Mouse (Mus musculus) ZHBTc4 (cell line): ENCODE data around the gene Zfp599.
A peak's percentile ranks its signal among the peaks of the same experiment; 100 is the strongest.
"Not testable (repeated sequence)": the region's sequence is repeated elsewhere in the genome, so short reads cannot be mapped to it uniquely, and the experiment has no call there.

Experiments used
- DNase-seq: peaks from one replicate; pipeline ENCODE4 v3.0.0-alpha.2; 2011; ENCODE audit warnings: low read depth, low spot score

Zfp599 gene

DNA sequence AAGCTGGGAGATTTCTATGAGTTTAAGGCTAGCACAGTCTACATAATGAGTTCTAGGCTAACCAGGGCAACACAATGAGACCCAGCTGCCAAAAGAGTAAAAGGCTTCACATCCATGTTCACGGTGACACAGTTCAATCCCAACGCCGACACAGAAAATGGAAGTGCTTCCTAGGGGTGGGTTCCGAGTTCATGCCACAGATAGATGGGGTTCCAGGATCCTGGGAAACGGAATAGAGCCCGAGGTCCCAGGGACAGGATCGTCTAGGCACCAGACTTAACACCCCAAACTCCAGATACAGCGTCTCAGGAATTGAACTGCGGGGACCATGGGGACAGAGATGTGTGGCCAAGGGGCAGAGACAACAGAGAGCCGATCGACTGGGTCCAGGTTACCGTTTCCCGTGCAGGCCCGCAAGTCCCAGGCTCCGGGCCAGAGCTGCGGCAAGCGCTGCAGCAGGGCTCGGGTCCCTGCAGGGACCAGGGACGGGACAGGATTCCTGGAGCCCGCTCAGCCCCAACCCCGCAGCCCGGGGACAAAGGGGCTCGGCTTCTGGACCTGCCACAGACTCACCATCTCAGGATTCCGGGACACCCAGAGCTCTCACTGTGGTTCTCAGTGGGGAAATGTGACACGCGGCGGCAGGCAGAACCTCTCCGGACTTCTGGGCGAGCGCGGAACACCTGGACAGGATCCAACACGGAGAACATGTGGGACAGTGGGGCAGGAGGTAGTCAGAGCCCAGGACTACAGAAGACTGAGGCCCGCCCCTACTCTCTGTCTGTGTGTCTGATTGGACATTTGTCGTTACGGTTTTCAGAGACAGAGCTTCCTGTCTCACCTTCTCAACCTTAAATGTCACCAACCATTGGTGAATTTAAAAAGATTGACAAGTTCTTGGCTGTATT, at the start of gene Zfp599:
Gene Zfp599 (minus strand): TSS at position 712 of the 908 bp plus-strand sequence.
- DNase-seq = peak; percentile 95

DNA sequence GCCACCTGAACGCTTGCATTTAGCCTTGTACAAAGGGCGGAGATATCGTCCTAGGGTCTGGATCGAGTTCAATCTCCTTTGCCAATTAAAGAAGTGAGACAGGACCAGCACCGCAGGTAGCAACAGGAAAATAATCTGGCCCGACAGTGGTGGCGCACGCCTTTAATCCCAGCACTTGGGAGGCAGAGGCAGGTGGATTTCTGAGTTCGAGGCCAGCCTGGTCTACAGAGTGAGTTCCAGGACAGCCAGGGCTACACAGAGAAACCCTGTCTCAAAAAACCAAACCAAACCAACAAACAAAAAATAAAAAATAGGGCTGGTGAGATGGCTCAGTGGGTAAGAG, 48.2 kb upstream of the Zfp599 start:
- DNase-seq = not testable (repeated sequence)

DNA sequence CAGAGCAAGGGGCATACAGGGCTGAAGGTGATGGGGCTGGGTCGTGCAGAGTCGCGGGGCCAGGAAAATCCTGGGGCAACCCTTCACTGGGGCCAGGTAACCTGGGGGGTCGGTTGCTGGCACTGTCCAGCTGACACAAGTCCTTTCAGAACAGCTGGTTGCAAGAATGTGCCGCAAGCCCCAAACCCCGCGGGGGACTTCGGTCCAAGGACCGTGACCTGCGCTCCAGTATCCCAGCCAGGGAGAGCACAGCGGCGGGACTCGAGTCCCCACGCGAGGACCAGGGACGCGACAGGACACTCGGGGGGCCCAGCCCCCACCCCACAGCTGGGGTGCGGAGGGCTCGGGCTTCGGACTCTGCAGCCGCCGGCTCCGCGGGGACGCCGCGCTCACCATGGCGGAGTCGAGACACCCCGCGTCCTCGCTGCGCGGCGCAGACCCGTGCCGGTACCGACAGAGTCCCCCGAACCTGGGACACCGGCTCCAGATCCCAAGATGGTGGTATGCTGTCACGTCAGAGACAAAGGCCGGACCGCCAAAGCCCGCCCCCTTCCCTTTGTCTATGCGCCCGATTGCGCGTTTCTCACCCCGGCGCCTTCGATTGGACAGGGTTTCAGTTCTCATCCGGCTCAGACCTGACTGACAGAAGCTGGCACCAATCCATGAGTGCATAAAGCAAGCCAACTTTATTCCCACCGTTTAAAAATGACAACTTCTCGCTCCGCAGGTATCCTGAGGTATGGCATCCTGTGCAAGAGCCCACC, 47.6 kb upstream of the Zfp599 start, which contains the start of gene Zfp810:
Gene Zfp810 (minus strand): TSS at position 493 of the 764 bp plus-strand sequence.
- DNase-seq = peak; percentile 99

DNA sequence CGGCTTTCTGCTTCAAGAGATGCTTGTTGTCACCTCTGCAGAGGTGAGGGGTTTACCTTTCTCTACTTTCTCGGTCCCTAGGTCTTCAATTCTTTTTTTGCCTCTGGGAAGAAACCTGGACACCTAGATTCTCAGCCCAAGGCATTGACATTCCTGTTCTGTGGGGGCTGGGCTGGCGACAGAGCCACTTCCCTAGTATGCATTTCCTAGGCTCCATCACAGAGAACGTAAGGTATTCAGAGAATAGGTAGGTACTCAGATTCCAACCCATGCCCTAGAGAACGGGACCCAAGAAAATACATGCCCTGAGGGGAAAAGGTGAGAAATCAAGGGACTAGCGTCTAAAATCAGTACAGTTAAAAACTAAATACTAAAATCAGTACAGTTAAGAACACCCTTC, 47.0 kb upstream of the Zfp599 start:
- peak; percentile 38 for DNase-seq

DNA sequence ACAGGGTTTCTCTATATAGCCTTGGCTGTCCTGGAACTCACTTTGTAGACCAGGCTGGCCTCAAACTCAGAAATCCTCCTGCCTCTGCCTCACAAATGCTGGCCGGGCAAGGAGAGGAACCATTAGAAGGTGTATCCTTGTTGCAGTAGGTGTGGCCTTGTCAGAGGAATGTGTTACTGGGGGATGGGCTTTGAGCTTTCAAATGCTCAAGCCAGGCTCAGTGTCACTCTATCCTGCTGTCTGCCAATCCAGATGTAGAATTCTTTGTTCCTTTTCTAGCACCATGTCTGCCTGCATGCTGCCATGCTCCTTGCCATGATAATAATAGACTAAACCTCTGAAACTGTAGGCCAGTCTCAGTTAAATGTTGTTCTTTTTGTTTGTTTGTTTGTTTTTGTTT, 42.5 kb upstream of the Zfp599 start:
- DNase-seq = peak; percentile 70

DNA sequence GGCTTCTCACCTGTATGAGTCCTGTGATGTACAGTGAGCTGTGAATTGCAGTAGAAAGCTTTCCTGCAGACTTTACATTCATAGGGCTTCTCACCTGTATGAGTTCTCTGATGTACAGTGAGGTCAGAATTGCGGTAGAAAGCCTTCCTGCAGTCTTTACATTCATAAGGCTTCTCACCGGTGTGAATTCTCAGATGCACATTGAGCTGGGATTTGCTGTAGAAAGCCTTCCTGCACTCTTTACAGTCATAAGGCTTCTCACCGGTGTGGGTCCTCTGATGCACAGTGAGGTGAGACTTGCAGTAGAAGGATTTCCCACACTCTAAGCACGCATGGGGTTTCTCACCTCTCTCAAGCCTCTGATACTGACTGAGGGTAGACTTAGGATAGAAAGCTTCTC, 19.0 kb upstream of the Zfp599 start:
- DNase-seq = no peak

DNA sequence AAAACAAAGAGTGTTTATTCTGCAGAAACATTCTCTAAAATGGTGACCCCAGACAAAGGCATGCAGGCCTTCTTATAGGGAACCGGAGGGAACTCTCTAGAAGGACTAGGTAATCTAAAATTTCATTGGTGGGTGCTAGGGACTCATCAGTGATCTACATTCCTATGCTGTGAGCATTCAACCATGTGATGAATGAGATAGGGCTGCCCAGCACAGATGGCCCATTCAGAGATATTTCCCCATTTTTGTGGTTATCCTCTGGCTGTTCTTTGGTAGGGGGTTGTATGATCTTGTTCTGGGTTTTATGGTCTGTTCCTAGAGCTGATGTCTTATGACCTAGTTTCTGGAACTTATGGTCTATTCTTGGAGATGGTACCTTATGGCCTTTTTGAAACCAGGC, 9.2 kb upstream of the Zfp599 start:
- no peak for DNase-seq

DNA sequence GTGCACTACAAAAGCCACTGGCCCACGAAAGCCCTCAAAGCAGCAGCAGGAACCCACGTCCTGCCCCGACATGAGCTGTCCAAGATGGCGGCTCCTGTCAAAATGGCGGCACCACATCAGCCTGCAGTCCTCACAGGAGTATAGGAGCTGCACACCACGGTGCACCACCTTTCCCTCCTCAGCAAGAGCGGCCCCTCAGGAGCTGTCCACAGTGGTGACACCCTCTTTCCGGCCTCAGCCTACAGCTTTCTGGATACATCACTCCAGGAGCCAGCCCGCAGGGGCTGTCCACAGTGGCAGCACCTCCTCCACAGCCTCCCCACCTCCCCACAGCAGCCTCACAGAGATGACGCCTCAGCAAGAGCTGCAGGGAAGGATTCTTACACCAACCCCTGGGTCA, 2.9 kb upstream of the Zfp599 start:
- DNase-seq = peak; percentile 61

DNA sequence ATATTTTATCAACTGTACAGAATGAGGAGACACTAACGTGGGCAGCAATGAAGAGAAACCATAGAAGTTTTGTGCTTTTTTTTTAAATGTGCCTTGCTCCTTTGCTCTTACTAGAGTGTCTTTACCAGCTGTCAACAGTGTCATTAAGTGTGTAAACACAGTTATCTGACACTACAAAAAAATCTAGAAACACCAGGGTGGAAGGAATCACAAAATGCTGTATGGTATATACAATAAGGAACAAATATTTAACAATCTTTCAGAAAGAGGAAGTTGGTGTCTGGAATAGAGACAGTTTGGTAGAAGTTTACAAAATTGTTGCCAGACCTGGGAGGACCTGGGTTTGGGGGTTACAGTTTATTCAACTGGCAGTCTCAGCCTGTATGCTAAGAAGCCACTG, 1.9 kb upstream of the Zfp599 start:
- no peak for DNase-seq

DNA sequence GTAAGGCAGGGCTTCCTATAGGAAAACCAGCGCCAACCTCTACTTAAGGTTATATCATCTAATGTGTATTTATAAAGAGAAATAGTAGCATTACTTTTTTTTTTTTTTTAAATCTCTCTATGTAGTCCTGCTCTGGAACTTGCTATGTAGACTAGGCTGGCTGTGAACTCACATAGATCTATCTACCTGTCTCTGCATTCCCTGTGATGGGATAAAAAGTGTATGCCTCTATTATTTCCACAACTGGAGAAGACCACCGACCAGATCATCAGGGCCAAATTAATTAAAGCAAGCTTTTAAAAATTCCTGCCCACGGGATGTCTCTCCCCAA, 362 bp upstream of the Zfp599 start:
- no peak for DNase-seq

DNA sequence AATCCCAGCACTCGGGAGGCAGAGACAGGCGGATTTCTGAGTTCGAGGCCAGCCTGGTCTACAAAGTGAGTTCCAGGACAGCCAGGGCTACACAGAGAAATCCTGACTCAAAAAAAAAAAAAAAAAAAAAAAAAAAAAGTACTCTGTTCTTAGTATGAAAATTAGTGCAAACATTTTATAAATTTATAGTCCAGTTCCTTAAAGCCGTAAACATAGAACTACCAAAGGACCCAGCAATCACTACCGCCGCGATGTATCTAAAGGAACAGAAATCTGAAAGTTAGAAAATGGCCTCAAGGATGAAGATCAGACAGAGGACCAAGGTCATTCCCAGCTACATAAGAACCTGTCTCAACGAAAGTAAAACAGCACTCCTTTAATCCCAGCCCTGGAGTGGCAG, 911 bp downstream of the Zfp599 start:
- no peak for DNase-seq

DNA sequence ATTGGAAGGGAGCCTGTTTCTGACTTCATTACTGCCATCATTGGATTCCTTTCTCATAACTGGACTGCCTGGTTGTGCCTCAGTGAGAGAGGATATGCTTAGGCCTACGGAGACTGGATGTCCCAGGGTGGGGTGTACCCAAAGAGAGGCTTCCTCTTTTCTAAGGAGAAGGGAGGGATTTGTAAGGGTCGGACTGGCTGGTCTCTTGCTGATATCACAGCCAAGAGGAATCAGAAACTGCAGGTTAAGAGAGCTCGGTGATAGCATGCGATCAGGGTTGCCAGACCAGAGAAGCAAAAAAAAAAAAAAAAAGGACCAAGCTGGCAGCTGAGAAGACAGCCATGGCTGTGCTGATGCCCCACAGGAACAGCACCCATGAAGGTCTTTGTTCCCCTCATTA, 3.1 kb downstream of the Zfp599 start:
- no peak for DNase-seq

DNA sequence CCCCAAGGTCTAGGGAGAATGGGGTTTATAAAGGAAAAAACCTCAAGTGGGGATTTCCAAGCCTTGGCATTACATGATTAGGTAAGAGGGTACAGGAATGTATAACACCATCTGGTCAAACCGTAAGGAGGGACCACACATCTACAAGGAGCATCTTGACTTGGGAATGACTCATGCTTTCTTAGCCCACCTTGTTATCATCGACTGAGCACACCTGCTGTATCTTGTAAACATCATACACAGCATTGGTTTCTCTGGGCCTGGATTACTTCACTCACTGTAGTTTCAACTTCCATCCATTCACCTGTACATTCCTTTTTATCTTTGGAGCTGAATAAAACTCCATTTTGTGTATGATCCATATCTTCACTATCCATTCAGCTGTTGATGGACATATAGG, 15.5 kb downstream of the Zfp599 start:
- no peak for DNase-seq

DNA sequence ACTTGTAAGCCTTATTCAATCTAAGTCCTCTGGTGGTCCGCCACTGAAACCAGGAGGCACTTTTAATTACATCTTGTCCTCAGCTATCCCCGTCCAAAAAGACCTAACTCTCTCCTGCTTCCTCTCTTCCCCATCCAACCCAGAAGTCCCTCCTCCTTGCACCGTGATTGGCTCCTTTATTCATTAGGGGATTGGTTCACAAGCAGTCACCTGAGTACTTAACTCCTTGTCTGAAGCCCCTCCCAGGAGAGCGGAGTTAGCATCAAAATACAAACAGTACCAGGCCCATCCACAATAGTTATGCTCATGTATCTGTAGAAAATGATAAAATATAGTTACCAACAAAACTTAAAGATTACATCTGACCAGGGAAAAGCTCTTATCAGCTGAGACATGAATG, 19.7 kb downstream of the Zfp599 start:
- peak; percentile 91 for DNase-seq

DNA sequence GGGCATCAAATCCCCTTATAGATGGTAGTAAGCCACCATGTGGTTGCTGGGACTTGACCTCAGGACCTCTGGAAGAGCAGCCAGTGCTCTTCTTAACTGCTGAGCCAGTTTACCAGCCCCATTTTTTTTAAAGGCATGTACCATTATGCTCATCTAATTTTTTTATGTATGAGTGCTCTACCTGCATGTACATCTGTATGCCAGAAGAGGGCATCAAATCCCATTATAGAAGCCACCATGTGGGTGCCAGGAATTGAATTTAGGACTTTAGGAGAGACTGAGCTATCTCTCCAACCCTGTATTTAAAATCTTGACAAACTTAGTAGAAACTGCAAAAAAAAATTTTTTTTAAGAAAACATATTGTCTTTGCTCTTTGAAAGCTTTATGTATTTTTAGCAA, 29.1 kb downstream of the Zfp599 start:
- peak; percentile 52 for DNase-seq

DNA sequence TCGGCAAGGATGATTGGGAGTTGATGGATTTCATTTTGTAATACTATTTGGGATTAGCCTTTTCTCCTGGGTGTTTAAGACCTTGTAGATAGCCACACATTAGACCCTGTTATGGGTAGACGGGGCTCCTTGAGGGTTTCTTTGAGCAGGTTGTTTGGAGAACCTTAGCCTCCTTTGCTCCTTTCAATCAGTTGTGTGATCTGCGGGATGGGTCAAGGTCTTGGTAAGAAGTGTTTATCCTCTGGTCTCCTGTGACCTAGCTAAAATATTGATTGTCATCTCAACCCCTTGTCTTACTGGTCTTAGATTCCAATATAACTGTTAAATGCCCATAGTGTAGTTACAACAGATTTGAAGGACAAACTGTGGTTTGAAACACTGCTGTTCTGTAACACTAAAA, 29.6 kb downstream of the Zfp599 start:
- DNase-seq = no peak

DNA sequence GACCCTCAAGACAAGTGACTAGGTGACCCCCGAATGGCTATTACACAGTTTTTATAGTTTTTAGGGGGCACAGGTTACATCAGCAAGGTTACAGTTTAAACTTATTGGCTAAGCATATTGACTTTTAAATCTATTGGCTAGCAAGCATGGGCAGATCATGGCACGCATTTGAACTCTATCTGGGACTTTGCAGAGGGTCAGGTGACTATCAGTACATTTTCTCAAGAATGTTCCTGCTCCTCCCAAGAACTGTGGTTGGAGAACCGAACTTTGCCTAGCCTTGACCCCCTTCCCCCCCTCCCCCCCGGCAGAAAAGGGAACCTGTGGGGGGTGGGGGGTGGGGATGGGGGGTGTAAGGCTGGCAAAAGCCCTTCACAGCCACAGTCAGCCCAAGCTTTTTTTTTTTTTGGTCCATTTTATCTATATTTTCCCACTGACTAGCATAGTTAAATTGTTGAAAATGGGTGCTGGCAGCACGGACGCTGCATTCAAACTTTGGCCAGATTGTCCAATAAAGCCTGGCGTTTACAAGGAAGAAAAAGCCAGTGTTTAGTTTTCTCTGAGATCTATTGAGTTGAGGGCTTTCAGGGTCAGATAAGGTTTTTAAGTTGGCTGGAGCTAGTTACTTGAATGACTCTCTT, 30.2 kb downstream of the Zfp599 start:
- DNase-seq = no peak

DNA sequence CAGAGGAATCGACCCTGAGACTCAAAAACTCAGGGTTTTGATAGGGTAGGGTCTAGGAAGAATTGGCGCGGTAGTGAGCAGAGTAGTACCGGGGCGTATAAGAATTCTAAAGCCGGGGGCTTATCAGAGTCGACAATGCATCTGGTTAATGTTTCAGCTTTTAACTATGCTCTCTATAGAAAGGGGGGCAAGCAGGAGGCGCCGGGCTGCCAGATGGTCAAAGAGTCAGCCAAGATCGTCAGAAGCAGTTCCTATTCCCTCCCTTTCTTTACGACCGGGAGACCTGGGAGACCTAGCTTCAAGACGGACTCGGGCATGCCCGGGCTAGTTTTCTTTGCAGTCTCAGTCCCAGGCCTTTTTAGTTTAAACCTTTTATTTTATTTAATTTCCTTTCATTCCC, 32.8 kb downstream of the Zfp599 start:
- peak; percentile 87 for DNase-seq

DNA sequence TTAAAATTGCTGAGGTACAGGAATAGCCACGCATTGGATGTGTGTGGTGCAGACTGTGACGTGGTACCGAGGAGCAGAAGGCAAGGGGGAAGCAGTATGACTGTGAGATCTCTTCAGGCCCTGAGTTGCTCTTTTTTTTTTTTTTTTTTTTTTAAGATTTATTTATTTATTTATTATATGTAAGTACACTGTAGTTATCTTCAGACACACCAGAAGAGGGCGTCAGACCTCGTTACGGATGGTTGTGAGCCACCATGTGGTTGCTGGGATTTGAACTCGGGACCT, 33.4 kb downstream of the Zfp599 start:
- not testable (repeated sequence) for DNase-seq

DNA sequence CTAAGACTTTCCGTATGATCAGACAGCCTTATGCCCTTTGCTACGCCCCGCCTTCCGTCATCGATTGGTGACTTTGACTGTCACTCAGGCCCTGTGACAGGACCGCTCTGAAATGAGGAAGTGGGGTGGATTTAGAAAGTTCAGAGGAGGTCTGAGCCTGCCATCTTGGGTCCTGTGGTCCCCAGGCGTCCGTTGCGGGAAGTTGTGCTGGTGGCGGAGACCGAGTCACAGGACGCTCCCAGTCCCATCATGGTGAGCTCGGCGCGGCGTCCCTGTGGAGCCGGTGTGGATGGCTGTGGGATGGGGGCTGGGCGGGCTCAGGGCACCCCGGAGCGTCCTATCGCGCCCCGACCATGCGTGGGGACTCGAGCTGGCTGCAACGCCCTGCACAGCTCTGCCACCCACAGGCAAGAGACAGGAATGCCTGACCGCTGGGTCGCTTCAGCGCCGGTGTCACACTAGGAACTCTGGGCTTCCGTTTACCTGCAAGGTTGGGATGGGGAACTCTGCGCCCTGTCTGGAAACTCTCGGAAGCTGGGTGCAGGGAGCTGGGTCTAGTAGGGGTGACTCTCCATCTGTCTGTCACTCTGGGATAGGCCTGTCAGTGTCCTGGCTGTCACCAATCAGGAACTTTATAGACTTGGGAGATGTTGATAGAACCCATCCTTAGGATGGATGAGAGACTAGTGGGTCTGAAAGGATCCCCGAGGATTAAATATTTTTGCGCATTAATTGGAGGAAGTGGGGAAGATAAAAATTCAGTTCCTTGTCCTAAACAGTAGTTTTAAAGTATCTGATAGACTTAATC, 33.9 kb downstream of the Zfp599 start, which contains the start of gene Zfp809:
Gene Zfp809 (plus strand): TSS at position 134 of the 808 bp plus-strand sequence.
- peak; percentile 99 for DNase-seq

DNA sequence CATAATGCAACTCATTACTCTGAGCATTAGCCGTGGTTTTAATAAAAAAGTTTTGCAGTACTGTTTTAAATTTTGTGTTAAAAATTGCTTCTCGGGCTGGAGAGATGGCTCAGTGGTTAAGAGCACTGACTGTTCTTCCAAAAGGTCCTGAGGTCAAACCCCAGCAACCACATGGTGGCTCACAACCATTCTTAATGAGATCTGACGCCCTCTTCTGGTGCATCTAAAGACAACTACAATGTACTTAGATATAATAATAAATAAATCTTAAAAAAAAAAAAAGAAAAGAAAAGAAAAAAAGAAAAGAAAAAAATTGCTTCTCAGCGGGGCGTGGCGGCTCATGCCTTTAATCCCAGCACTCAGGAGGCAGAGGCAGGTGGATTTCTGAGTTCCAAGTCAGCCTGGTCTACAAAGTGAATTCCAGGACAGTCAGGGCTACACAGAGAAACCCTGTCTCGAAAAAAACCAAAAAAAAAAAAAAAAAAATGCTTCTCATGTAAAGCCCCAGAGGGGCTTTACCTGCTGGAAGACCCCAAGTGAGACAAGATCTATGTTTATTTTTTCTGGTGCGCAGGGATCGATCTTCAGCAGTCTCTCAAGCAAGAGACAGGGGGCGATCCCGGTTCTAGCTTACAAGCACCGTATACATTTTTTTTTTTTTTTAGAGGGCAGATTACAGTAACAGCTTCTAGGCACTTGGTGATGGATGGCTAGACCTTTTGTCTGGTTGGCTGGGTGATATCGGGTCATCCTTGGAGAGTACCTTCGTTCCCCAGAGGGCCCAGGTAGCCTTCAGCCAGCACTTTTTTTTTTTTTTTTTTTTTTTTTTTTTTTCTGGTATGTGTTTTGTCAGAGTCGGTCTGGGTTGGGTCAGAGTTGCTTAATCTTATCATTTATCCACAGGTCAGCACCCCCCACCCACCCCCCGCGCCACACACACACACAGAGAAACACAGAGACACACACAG, 34.9 kb downstream of the Zfp599 start:
- peak; percentile 77 for DNase-seq
